Mouse (Mus musculus): ENCODE data around the gene Tex37.

Tex37 gene

DNA sequence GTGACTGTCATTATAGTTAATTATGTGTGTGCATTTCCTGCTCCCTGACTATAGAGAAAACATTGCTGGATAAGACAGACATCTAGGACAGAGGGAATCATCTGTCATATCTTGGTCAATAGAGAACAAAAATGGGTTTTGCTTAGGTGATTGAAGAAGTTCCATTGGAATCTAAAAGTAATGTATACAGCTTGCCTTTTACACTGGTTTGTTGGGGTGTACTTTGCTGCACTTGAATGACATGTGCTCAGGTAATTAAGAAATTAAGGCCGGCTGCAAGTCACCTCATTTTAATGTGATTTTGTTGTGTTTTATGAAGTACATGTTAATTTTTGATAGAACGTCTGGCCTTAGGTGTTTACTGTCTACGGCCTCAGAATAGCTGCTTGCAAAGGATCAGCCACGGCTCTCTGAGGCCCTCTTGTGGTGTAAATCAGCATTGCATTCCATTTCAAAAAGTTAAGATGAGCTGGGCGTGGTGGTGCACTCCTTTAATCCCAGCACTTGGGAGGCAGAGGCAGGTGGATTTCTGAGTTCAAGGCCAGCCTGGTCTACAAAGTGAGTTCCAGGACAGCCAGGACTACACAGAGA is 37.9 kb downstream of the Tex37 start:
- peak; percentile 60 for DNase-seq (ENCODE audit: low spot score)

DNA sequence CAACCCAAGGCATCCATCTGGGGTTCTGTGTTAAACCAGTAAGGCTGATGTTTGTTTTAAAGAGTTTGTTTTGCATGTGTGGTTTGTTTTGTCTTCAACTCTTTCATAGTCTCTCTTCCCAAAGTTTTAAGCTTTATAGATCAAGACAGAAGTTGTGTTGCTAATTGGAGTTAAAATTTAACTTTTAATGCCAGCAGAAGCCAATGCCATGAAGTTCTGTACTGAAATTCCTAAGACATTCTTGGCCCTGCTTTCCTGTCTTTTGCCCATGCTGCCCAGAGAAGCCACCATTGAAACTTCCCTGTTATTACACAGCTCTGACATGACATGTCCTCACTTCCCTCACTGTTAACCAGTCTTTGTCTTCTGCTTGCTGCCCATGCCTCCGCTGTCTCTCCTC is 43.7 kb downstream of the Tex37 start:
- DNase-seq (ENCODE audit: low spot score): no peak

DNA sequence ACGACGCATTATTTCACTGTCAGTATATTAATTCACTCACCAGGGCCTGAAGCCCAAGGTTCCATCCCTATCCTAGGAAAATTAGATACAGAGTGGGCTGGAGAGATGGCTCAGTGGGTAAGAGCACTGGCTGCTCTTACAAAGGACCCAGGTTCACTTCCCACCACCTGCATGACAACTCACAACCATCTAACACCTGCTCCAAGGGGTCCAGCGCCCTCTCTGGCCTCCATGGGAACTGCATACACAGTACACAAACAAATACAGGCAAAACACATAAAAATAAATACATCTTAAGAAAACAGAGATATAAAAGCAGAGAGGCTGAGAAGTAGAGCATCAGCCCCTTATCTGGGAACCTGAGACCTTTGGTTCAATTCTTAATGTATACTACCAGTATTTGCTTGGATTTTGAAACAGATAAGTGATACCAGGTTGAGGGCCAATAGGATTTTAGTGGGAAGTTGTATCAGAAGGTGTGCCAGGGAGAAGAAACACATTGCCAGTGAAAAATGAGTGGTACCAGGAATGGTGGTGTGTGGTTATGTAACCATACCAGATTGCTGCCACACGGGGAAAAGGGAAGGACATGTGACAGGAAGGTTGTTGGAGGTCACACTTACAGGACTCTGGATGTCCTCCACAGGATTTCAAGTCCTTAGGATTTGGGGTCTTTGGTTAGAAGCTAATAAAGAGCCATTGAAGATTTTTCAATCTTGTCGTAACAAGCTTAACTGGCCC is 44.5 kb downstream of the Tex37 start:
- no peak for DNase-seq (ENCODE audit: low spot score)

DNA sequence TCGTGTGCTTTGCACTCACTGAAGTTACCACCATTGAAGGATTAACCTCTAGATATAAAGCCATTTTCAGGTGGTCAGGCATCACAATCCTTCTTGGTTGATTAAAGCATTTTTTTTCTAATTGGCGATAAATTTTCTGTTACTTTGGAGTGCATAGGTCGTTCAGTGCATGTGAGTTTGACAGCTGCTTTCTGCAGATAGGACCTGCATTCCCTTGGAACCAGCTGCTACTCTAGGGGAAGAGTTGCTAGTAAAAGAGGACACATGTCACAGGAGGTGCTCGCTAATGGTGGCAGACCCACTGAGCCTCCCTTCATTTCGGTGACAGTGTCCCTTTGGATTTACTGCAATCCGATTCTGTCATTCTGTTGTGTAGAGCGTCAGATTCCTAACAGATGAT is 46.2 kb downstream of the Tex37 start:
- no peak for DNase-seq (ENCODE audit: low spot score)

DNA sequence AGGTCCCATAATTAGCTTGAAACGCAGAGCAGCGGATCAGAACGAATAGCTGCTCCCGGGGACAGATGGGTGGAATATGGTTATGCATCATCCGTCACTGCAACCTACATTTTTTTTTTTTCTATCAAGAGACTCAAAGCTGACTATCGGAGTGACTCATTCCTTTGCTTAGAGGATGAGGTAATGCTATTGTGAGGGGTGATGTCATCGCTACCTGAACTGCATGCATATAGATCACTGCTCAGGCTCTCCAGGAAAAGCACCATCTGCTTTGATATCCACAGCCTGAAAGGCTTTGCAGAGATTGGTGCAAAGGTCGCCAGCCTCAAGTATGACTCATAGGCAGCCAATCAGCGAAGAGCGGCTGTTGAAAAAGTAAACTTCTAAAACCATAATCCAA is 46.6 kb downstream of the Tex37 start:
- peak; percentile 51 for DNase-seq (ENCODE audit: low spot score)

DNA sequence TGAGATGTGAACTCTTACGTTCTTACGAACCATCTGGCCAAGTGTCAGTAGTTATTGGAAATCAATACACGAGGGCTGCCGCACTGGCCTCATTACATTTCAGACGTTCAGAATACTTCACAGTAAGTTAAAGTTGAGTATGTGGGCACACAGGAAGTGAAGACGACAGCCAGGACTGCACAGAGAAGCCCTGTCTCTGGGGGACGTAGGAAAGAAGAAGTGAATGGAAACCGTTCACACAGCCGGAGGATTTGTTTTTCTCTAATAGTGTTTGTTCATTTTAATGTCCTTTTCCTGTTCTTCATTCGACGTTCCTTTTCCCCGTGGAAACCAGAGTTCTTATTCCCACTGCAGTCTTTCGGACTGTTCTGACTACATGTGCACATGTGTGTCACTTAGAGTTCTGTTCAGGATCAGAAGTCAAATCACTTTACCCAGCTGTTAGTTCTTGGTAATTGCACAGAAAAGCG is 47.2 kb downstream of the Tex37 start:
- DNase-seq (ENCODE audit: low spot score): no peak

DNA sequence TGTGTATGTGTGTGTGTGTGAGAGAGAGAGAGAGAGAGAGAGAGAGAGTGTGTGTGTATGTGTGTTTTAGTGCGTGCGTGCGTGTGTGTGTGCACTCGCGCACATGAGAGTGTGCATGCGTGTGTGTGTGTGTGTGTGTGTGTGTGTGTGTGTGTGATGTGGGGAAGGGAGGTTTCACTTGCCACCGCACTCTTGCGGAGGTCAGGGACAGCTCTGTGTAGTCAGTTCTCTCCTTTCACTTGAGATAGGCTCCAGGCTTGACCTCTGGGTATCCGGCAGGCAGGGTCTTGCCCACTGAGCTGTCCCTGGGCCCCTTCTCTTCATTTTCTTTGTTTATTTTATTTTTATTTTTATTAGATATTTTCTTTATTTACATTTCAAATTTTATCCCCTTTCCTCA is 51.4 kb downstream of the Tex37 start:
- no peak for DNase-seq (ENCODE audit: low spot score)

DNA sequence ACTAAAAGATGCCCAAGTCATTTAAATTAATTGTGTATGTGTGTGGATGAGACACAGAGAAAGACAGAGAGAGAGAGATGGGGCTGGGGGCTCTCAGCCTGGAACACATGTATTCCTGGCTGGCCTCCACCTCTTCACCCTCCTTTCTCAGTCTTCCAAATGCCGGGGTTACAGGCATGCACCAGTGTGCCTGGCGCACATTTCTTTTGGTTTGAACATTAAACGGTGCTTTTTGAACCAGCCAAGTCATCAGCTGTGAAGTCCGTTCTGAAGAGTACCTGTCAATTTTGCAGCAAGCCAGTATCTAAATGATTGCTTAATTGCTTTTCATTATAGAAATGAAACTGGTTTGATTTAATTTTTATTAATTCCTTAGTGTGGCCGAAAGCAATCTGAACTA is 52.0 kb downstream of the Tex37 start:
- no peak for DNase-seq (ENCODE audit: low spot score)

DNA sequence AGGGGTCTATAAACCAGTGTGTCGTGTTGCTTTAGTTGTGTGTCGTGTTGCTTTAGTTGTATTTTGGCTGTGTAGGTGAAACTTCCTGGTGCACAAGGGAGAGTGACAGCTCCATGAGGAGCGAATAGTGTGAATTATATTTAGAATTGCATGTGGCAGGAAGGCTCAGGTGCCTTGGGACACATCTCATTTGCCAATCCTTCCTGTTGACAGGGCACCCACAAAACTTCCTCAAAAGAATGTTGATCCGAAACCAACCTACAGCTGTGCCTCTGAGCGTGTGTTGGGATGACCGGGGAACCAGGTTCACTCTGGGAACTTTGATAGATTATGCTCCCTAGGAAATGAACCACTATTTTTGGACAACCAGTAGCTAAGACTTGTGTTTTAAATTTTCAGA is 54.4 kb downstream of the Tex37 start:
- no peak for DNase-seq (ENCODE audit: low spot score)

Data from left cerebral cortex, adult 11 months (tissue).